Mouse (Mus musculus) hindbrain, embryonic 14.5 days (tissue): Measurements from ENCODE around the gene Ndufaf1. TPM values are rescaled to one million over a fixed set of nuclear protein-coding genes. Genes with fewer than 3 reads are reported as not detected.
"Not testable (repeated sequence)": the region's sequence is repeated elsewhere in the genome, so short reads cannot be mapped to it uniquely, and the experiment has no call there.

Experiments used
- ATAC-seq: fragments of 200-750 bp; cut with Nextera tagmentation; 2 replicates; pipeline ENCODE4 v1.8.0; 2017; ENCODE audit warnings: moderate number of reproducible peaks, mild to moderate bottlenecking, moderate TSS enrichment, moderate library complexity; ENCODE audit not compliant: low FRiP score
- DNase-seq: peaks from one replicate; pipeline ENCODE4 v3.0.0-alpha.2; 2015; ENCODE audit warnings: low spot score
- H3K27ac ChIP-seq: fragments of 300-500 bp; sonication (generic); 2 replicates; pipeline ENCODE4 v1.5.1; 2014; ENCODE audit warnings: mild to moderate bottlenecking, moderate library complexity
- H3K27me3 ChIP-seq: fragments of 300-500 bp; sonication (generic); 2 replicates; pipeline ENCODE4 v1.6.1; 2014; ENCODE audit warnings: mild to moderate bottlenecking, low read length, mixed read lengths; ENCODE audit not compliant: control insufficient read depth, insufficient read depth
- H3K36me3 ChIP-seq: fragments of 300-500 bp; sonication (generic); replicated peaks from 2 replicates; pipeline ENCODE4 v1.6.1; 2014; ENCODE audit not compliant: control insufficient read depth, insufficient read depth
- H3K4me1 ChIP-seq: fragments of 300-500 bp; sonication (generic); replicated peaks from 2 replicates; pipeline ENCODE4 v1.6.1; 2014; ENCODE audit warnings: antibody characterized with exemption, low read length, mixed read lengths; ENCODE audit not compliant: control insufficient read depth, insufficient read depth
- H3K4me2 ChIP-seq: fragments of 300-500 bp; sonication (generic); replicated peaks from 2 replicates; pipeline ENCODE4 v1.6.1; 2014; ENCODE audit warnings: mild to moderate bottlenecking, moderate library complexity
- H3K4me3 ChIP-seq: fragments of 300-500 bp; sonication (generic); replicated peaks from 2 replicates; pipeline ENCODE4 v1.5.1; 2014; ENCODE audit warnings: mild to moderate bottlenecking, low read length
- H3K9ac ChIP-seq: fragments of 300-500 bp; sonication (generic); 2 replicates; pipeline ENCODE4 v1.6.1; 2014
- H3K9me3 ChIP-seq: fragments of 300-500 bp; sonication (generic); 2 replicates; pipeline ENCODE4 v1.6.1; 2016; ENCODE audit warnings: low read length; ENCODE audit not compliant: control insufficient read depth
- WGBS: fragments of 180-500 bp; shearing (Covaris S2); extraction: QIAGEN DNeasy Blood & Tissue Kit; methylation state at CpG from one replicate; pipeline ENCODE4 v1.1.7; 2014; 5-methylcytosine and 5-hydroxymethylcytosine counted together
- polyA plus RNA-seq: library from polyadenylated mRNA; unstranded; fragments of >200 nt; fragmentation: Nextera tagmentation; extraction: Ambion mirVana; gene quantifications from 2 replicates; pipeline ENCODE4 v1.2.1, GENCODE M21; 2014

Ndufaf1 gene
- polyA plus RNA-seq, 1 experiment from 2014 or later = 37.4 TPM

- H3K27ac ChIP-seq = no peak overlapping the region
- no peak overlapping the region for H3K9ac ChIP-seq
- no peak overlapping the region for H3K4me3 ChIP-seq
- DNase-seq (no peak), ATAC-seq (no peak)
- H3K4me1 ChIP-seq = peaks cover 2% of the 10 kb centered on the region; the same call in 1 of the 2 replicates
- H3K4me2 ChIP-seq = no peak overlapping the region
- 97% methylated on average over 2 of the region's 2 CpGs for WGBS
- H3K36me3 ChIP-seq = no peaks in the 10 kb centered on the region
- no peaks in the 10 kb centered on the region for H3K27me3 ChIP-seq
- no peaks in the 10 kb centered on the region for H3K9me3 ChIP-seq
Measured at GRCm38 (mm10) chr2:119621302-119621701, 41.3 kb downstream of the Ndufaf1 start.

GRCm38 (mm10) chr2:119619002-119619401, 43.6 kb downstream of the Ndufaf1 start:
- not testable (repeated sequence) for DNase-seq, H3K4me1 ChIP-seq, H3K36me3 ChIP-seq, ATAC-seq, H3K27me3 ChIP-seq, H3K27ac ChIP-seq, H3K9me3 ChIP-seq
- H3K9ac ChIP-seq = peak overlapping the region; percentile 34; the same call in 1 of the 2 replicates
- H3K4me3 ChIP-seq = peak overlapping the region; percentile 68
- H3K4me2 ChIP-seq = peak overlapping the region; percentile 97
- 13% methylated on average over 6 of the region's 6 CpGs for WGBS

- H3K4me2 ChIP-seq = peak within 1 kb of the TSS; percentile 97
- peaks cover 2% of the 10 kb centered on the region; the same call in 1 of the 2 replicates for H3K4me1 ChIP-seq
- no peak within 1 kb of the TSS for H3K27ac ChIP-seq
- H3K4me3 ChIP-seq = peak within 1 kb of the TSS; percentile 68
- peak within 1 kb of the TSS; percentile 58 for H3K9ac ChIP-seq
- ATAC-seq = peak; percentile 100
- H3K36me3 ChIP-seq = no peaks in the 10 kb centered on the region
- no peaks in the 10 kb centered on the region for H3K9me3 ChIP-seq
- peak; percentile 97 for DNase-seq
- H3K27me3 ChIP-seq = no peaks in the 10 kb centered on the region
- under 1% methylated on average over 55 of the region's 55 CpGs for WGBS
Measured at GRCm38 (mm10) chr2:119618199-119618982, 44.2 kb downstream of the Ndufaf1 start, which contains the start of the genes Nusap1 and Oip5. Nusap1 (plus strand) TSS chr2:119618298. Oip5 (minus strand) TSS chr2:119618469.

GRCm38 (mm10) chr2:119617841-119618198, 44.8 kb downstream of the Ndufaf1 start:
- DNase-seq (no peak), ATAC-seq (no peak; the same call in 1 of the 2 replicates)
- Histone ChIP-seq H3K9ac (peak overlapping the region; percentile 58), H3K27me3 (no peaks in the 10 kb centered on the region), H3K9me3 (no peaks in the 10 kb centered on the region), H3K4me3 (peak overlapping the region; percentile 68), H3K4me2 (peak overlapping the region; percentile 97), H3K36me3 (no peaks in the 10 kb centered on the region), H3K4me1 (peaks cover 2% of the 10 kb centered on the region; the same call in 1 of the 2 replicates), H3K27ac (no peak overlapping the region)
- under 1% methylated on average over 13 of the region's 13 CpGs for WGBS

GRCm38 (mm10) chr2:119607023-119607422, 55.6 kb downstream of the Ndufaf1 start:
- Histone ChIP-seq H3K36me3 (peaks cover 72% of the 10 kb centered on the region), H3K4me3 (no peak overlapping the region), H3K27ac (no peak overlapping the region), H3K9me3 (no peaks in the 10 kb centered on the region), H3K9ac (no peak overlapping the region), H3K27me3 (no peaks in the 10 kb centered on the region), H3K4me2 (no peak overlapping the region), H3K4me1 (no peaks in the 10 kb centered on the region)
- ATAC-seq (no peak), DNase-seq (no peak)
- 97% methylated on average over 4 of the region's 4 CpGs for WGBS

Other genes with a start within 250 kb of the Ndufaf1 start
- 4.7 and 4.8 TPM in 2 replicates for gene Ino80, start 185.1 kb downstream of the Ndufaf1 start, polyA plus RNA-seq
- gene Exd1, start 115.2 kb downstream of the Ndufaf1 start, polyA plus RNA-seq = 0.34 and 1.0 TPM in 2 replicates
- gene Chp1, start 115.1 kb downstream of the Ndufaf1 start, polyA plus RNA-seq = 58.5 and 59.1 TPM in 2 replicates
- 11.0 and 13.8 TPM in 2 replicates for gene Nusap1, start 44.5 kb downstream of the Ndufaf1 start, polyA plus RNA-seq
- gene Oip5, start 44.4 kb downstream of the Ndufaf1 start, polyA plus RNA-seq = 3.2 and 6.1 TPM in 2 replicates
- gene Rtf1, start 12.2 kb upstream of the Ndufaf1 start, polyA plus RNA-seq = 35.5 and 36.2 TPM in 2 replicates
- 0.31 and 0.33 TPM in 2 replicates for gene Itpka, start 79.5 kb upstream of the Ndufaf1 start, polyA plus RNA-seq
- 1.6 and 2.7 TPM in 2 replicates for gene Ltk, start 97.6 kb upstream of the Ndufaf1 start, polyA plus RNA-seq
- 15.8 and 18.1 TPM in 2 replicates for gene Rpap1, start 124.7 kb upstream of the Ndufaf1 start, polyA plus RNA-seq
- 26.4 and 26.7 TPM in 2 replicates for gene Tyro3, start 134.9 kb upstream of the Ndufaf1 start, polyA plus RNA-seq
- 34.0 and 35.1 TPM in 2 replicates for gene Mga, start 234.4 kb upstream of the Ndufaf1 start, polyA plus RNA-seq